Mouse (Mus musculus): Measurements from ENCODE around the gene Hmcn2. TPM values are rescaled to one million over a fixed set of nuclear protein-coding genes. Genes with fewer than 3 reads are reported as not detected.

The Hmcn2 gene
- polyA plus RNA-seq, 1 experiment from 2014 or later = 4.7 TPM

- ATAC-seq = no peak
- Histone ChIP-seq H3K27ac (ENCODE audit: low read length) (no peak overlapping the region), H3K4me2 (ENCODE audit: low read depth, low read length) (no peak overlapping the region), H3K4me3 (ENCODE audit: low read length) (no peak overlapping the region), H3K27me3 (replicated peaks; ENCODE audit: control insufficient read depth, insufficient read depth, low read length) (no peaks in the 10 kb centered on the region), H3K36me3 (ENCODE audit: control insufficient read depth, insufficient read depth, low read length) (no peaks in the 10 kb centered on the region), H3K9ac (ENCODE audit: low read depth, low read length) (no peak overlapping the region), H3K4me1 (ENCODE audit: control insufficient read depth, insufficient read depth, low read length) (no peaks in the 10 kb centered on the region), H3K9me3 (ENCODE audit: control insufficient read depth, low read length) (no peaks in the 10 kb centered on the region)
- 84% methylated on average over 24 of the region's 24 CpGs for WGBS
These were observed 186.3 kb downstream of the Hmcn2 start for GRCm38 (mm10) chr2:31500292-31501204.

- no peaks in the 10 kb centered on the region for H3K4me1 ChIP-seq (ENCODE audit: control insufficient read depth, insufficient read depth, low read length)
- H3K27me3 ChIP-seq (replicated peaks; ENCODE audit: control insufficient read depth, insufficient read depth, low read length) = no peaks in the 10 kb centered on the region
- 66% methylated on average over 20 of the region's 20 CpGs for WGBS
- no peak for ATAC-seq
- H3K36me3 ChIP-seq (ENCODE audit: control insufficient read depth, insufficient read depth, low read length) = no peaks in the 10 kb centered on the region
- H3K27ac ChIP-seq (ENCODE audit: low read length) = no peak overlapping the region
- H3K9ac ChIP-seq (ENCODE audit: low read depth, low read length) = no peak overlapping the region
- no peak overlapping the region for H3K4me3 ChIP-seq (ENCODE audit: low read length)
- H3K4me2 ChIP-seq (ENCODE audit: low read depth, low read length) = no peak overlapping the region
- H3K9me3 ChIP-seq (ENCODE audit: control insufficient read depth, low read length) = no peaks in the 10 kb centered on the region
These were observed 187.4 kb downstream of the Hmcn2 start for GRCm38 (mm10) chr2:31501448-31502130.

GRCm38 (mm10) chr2:31502616-31503522 lies 188.7 kb downstream of the Hmcn2 start:
- Histone ChIP-seq H3K27me3 (replicated peaks; ENCODE audit: control insufficient read depth, insufficient read depth, low read length) (no peaks in the 10 kb centered on the region), H3K4me3 (ENCODE audit: low read length) (no peak overlapping the region), H3K4me1 (ENCODE audit: control insufficient read depth, insufficient read depth, low read length) (no peaks in the 10 kb centered on the region), H3K9me3 (ENCODE audit: control insufficient read depth, low read length) (no peaks in the 10 kb centered on the region), H3K36me3 (ENCODE audit: control insufficient read depth, insufficient read depth, low read length) (no peaks in the 10 kb centered on the region), H3K4me2 (ENCODE audit: low read depth, low read length) (no peak overlapping the region), H3K9ac (ENCODE audit: low read depth, low read length) (no peak overlapping the region), H3K27ac (ENCODE audit: low read length) (no peak overlapping the region)
- no peak for ATAC-seq
- 60% methylated on average over 15 of the region's 15 CpGs for WGBS

- no peaks in the 10 kb centered on the region for H3K36me3 ChIP-seq (ENCODE audit: control insufficient read depth, insufficient read depth, low read length)
- H3K4me3 ChIP-seq (ENCODE audit: low read length) = no peak overlapping the region
- H3K4me1 ChIP-seq (ENCODE audit: control insufficient read depth, insufficient read depth, low read length) = no peaks in the 10 kb centered on the region
- 52% methylated on average over 11 of the region's 11 CpGs for WGBS
- ATAC-seq = no peak
- no peaks in the 10 kb centered on the region for H3K27me3 ChIP-seq (replicated peaks; ENCODE audit: control insufficient read depth, insufficient read depth, low read length)
- no peaks in the 10 kb centered on the region for H3K9me3 ChIP-seq (ENCODE audit: control insufficient read depth, low read length)
- H3K4me2 ChIP-seq (ENCODE audit: low read depth, low read length) = no peak overlapping the region
- H3K9ac ChIP-seq (ENCODE audit: low read depth, low read length) = no peak overlapping the region
- no peak overlapping the region for H3K27ac ChIP-seq (ENCODE audit: low read length)
These were observed 191.3 kb downstream of the Hmcn2 start for GRCm38 (mm10) chr2:31505472-31505871.

GRCm38 (mm10) chr2:31508851-31509250 lies 194.6 kb downstream of the Hmcn2 start:
- no peaks in the 10 kb centered on the region for H3K4me1 ChIP-seq (ENCODE audit: control insufficient read depth, insufficient read depth, low read length)
- no peaks in the 10 kb centered on the region for H3K27me3 ChIP-seq (replicated peaks; ENCODE audit: control insufficient read depth, insufficient read depth, low read length)
- H3K27ac ChIP-seq (ENCODE audit: low read length) = no peak overlapping the region
- no peaks in the 10 kb centered on the region for H3K36me3 ChIP-seq (ENCODE audit: control insufficient read depth, insufficient read depth, low read length)
- ATAC-seq = no peak
- no peak overlapping the region for H3K9ac ChIP-seq (ENCODE audit: low read depth, low read length)
- H3K4me2 ChIP-seq (ENCODE audit: low read depth, low read length) = no peak overlapping the region
- no peak overlapping the region for H3K4me3 ChIP-seq (ENCODE audit: low read length)
- WGBS = 95% methylated on average over 6 of the region's 6 CpGs
- H3K9me3 ChIP-seq (ENCODE audit: control insufficient read depth, low read length) = no peaks in the 10 kb centered on the region

Other genes starting within 250 kb of the Hmcn2 start
- 19.0 and 21.1 TPM in 2 replicates for gene Fnbp1, start 172.4 kb upstream of the Hmcn2 start, polyA plus RNA-seq (2015; fragmentation: Nextera tagmentation; extraction: Ambion mirVana)
- 30.4 and 32.5 TPM in 2 replicates for gene Gpr107, start 162.1 kb upstream of the Hmcn2 start, polyA plus RNA-seq (2015; fragmentation: Nextera tagmentation; extraction: Ambion mirVana)
- 18.3 and 18.7 TPM in 2 replicates for gene Ncs1, start 68.6 kb upstream of the Hmcn2 start, polyA plus RNA-seq (2015; fragmentation: Nextera tagmentation; extraction: Ambion mirVana)
- gene Ass1, start 155.8 kb downstream of the Hmcn2 start, polyA plus RNA-seq (2015; fragmentation: Nextera tagmentation; extraction: Ambion mirVana) = 374 and 535 TPM in 2 replicates